Mouse (Mus musculus): ENCODE results near the gene Abca13. TPM values are rescaled to one million over a fixed set of nuclear protein-coding genes. Genes with fewer than 3 reads are reported as not detected.

Abca13 gene
- polyA plus RNA-seq, 1 experiment from 2014 or later: not detected

GRCm38 (mm10) chr11:9622888-9623287 is 431.1 kb downstream of the Abca13 start:
- no peak overlapping the region for H3K9ac ChIP-seq (replicated peaks)
- H3K4me1 ChIP-seq: no peaks in the 10 kb centered on the region
- H3K36me3 ChIP-seq: no peaks in the 10 kb centered on the region
- no peak overlapping the region for H3K4me3 ChIP-seq
- no peaks in the 10 kb centered on the region for H3K27me3 ChIP-seq
- H3K9me3 ChIP-seq: no peaks in the 10 kb centered on the region
- 87% methylated on average over 2 of the region's 2 CpGs for WGBS
- H3K27ac ChIP-seq (replicated peaks): no peak overlapping the region
- H3K4me2 ChIP-seq (replicated peaks): no peak overlapping the region
- no peak for ATAC-seq (ENCODE audit: low FRiP score, low read depth)

GRCm38 (mm10) chr11:9624753-9625152 is 433.0 kb downstream of the Abca13 start:
- Histone ChIP-seq H3K36me3 (no peaks in the 10 kb centered on the region), H3K4me1 (no peaks in the 10 kb centered on the region), H3K27me3 (no peaks in the 10 kb centered on the region), H3K4me2 (replicated peaks) (no peak overlapping the region), H3K9me3 (no peaks in the 10 kb centered on the region), H3K4me3 (no peak overlapping the region), H3K27ac (replicated peaks) (no peak overlapping the region), H3K9ac (replicated peaks) (no peak overlapping the region)
- 91% methylated on average over 1 of the region's 1 CpGs for WGBS
- ATAC-seq (ENCODE audit: low FRiP score, low read depth): no peak

GRCm38 (mm10) chr11:9625812-9626211 is 434.1 kb downstream of the Abca13 start:
- 88% methylated on average over 1 of the region's 1 CpGs for WGBS
- Histone ChIP-seq H3K4me2 (replicated peaks) (no peak overlapping the region), H3K27ac (replicated peaks) (no peak overlapping the region), H3K9ac (replicated peaks) (no peak overlapping the region), H3K4me1 (no peaks in the 10 kb centered on the region), H3K9me3 (no peaks in the 10 kb centered on the region), H3K36me3 (no peaks in the 10 kb centered on the region), H3K4me3 (no peak overlapping the region), H3K27me3 (no peaks in the 10 kb centered on the region)
- no peak for ATAC-seq (ENCODE audit: low FRiP score, low read depth)

GRCm38 (mm10) chr11:9647272-9647671 is 455.5 kb downstream of the Abca13 start:
- H3K4me3 ChIP-seq: no peak overlapping the region
- no peaks in the 10 kb centered on the region for H3K27me3 ChIP-seq
- no peak overlapping the region for H3K9ac ChIP-seq (replicated peaks)
- H3K27ac ChIP-seq (replicated peaks): no peak overlapping the region
- no peaks in the 10 kb centered on the region for H3K36me3 ChIP-seq
- no peak overlapping the region for H3K4me2 ChIP-seq (replicated peaks)
- H3K9me3 ChIP-seq: no peaks in the 10 kb centered on the region
- 87% methylated on average over 3 of the region's 3 CpGs for WGBS
- ATAC-seq (ENCODE audit: low FRiP score, low read depth): no peak
- no peaks in the 10 kb centered on the region for H3K4me1 ChIP-seq

GRCm38 (mm10) chr11:9647991-9648390 is 456.2 kb downstream of the Abca13 start:
- 65% methylated on average over 3 of the region's 3 CpGs for WGBS
- Histone ChIP-seq H3K9ac (replicated peaks) (no peak overlapping the region), H3K4me2 (replicated peaks) (no peak overlapping the region), H3K27ac (replicated peaks) (no peak overlapping the region), H3K36me3 (no peaks in the 10 kb centered on the region), H3K4me1 (no peaks in the 10 kb centered on the region), H3K27me3 (no peaks in the 10 kb centered on the region), H3K9me3 (no peaks in the 10 kb centered on the region), H3K4me3 (no peak overlapping the region)
- ATAC-seq (ENCODE audit: low FRiP score, low read depth): no peak

GRCm38 (mm10) chr11:9666648-9667255 is 475.0 kb downstream of the Abca13 start:
- 84% methylated on average over 3 of the region's 3 CpGs for WGBS
- Histone ChIP-seq H3K4me2 (replicated peaks) (no peak overlapping the region), H3K4me1 (no peaks in the 10 kb centered on the region), H3K36me3 (no peaks in the 10 kb centered on the region), H3K27ac (replicated peaks) (no peak overlapping the region), H3K9ac (replicated peaks) (no peak overlapping the region), H3K4me3 (no peak overlapping the region), H3K9me3 (no peaks in the 10 kb centered on the region), H3K27me3 (no peaks in the 10 kb centered on the region)
- ATAC-seq (ENCODE audit: low FRiP score, low read depth): no peak

- Histone ChIP-seq H3K4me3 (no peak overlapping the region), H3K9me3 (no peaks in the 10 kb centered on the region), H3K36me3 (no peaks in the 10 kb centered on the region), H3K9ac (replicated peaks) (no peak overlapping the region), H3K27me3 (no peaks in the 10 kb centered on the region), H3K4me2 (replicated peaks) (no peak overlapping the region), H3K27ac (replicated peaks) (no peak overlapping the region), H3K4me1 (no peaks in the 10 kb centered on the region)
- no peak for ATAC-seq (ENCODE audit: low FRiP score, low read depth)
- WGBS: 82% methylated on average over 1 of the region's 1 CpGs
These were observed 477.7 kb downstream of the Abca13 start for GRCm38 (mm10) chr11:9669430-9669829.

GRCm38 (mm10) chr11:9684952-9685351 is 493.2 kb downstream of the Abca13 start:
- Histone ChIP-seq H3K4me3 (no peak overlapping the region), H3K27me3 (no peaks in the 10 kb centered on the region), H3K9me3 (no peaks in the 10 kb centered on the region), H3K9ac (replicated peaks) (no peak overlapping the region), H3K27ac (replicated peaks) (no peak overlapping the region), H3K4me2 (replicated peaks) (no peak overlapping the region), H3K36me3 (no peaks in the 10 kb centered on the region), H3K4me1 (no peaks in the 10 kb centered on the region)
- ATAC-seq (ENCODE audit: low FRiP score, low read depth): no peak
- WGBS: 83% methylated on average over 2 of the region's 2 CpGs

GRCm38 (mm10) chr11:9705190-9705589 is 513.4 kb downstream of the Abca13 start:
- Histone ChIP-seq H3K4me1 (no peaks in the 10 kb centered on the region), H3K9me3 (no peaks in the 10 kb centered on the region), H3K36me3 (no peaks in the 10 kb centered on the region), H3K4me3 (no peak overlapping the region), H3K4me2 (replicated peaks) (no peak overlapping the region), H3K27ac (replicated peaks) (no peak overlapping the region), H3K27me3 (no peaks in the 10 kb centered on the region), H3K9ac (replicated peaks) (no peak overlapping the region)
- WGBS: 72% methylated on average over 3 of the region's 3 CpGs
- no peak for ATAC-seq (ENCODE audit: low FRiP score, low read depth)

GRCm38 (mm10) chr11:9727810-9728490 is 536.2 kb downstream of the Abca13 start:
- H3K9me3 ChIP-seq: no peaks in the 10 kb centered on the region
- H3K9ac ChIP-seq (replicated peaks): no peak overlapping the region
- ATAC-seq (ENCODE audit: low FRiP score, low read depth): no peak
- H3K27ac ChIP-seq (replicated peaks): no peak overlapping the region
- WGBS: 63% methylated on average over 2 of the region's 2 CpGs
- H3K27me3 ChIP-seq: no peaks in the 10 kb centered on the region
- H3K4me3 ChIP-seq: no peak overlapping the region
- H3K4me2 ChIP-seq (replicated peaks): no peak overlapping the region
- H3K4me1 ChIP-seq: no peaks in the 10 kb centered on the region
- no peaks in the 10 kb centered on the region for H3K36me3 ChIP-seq

- no peak for ATAC-seq (ENCODE audit: low FRiP score, low read depth)
- WGBS: 88% methylated on average over 1 of the region's 1 CpGs
- Histone ChIP-seq H3K4me2 (replicated peaks) (no peak overlapping the region), H3K4me3 (no peak overlapping the region), H3K4me1 (no peaks in the 10 kb centered on the region), H3K36me3 (no peaks in the 10 kb centered on the region), H3K9me3 (no peaks in the 10 kb centered on the region), H3K9ac (replicated peaks) (no peak overlapping the region), H3K27ac (replicated peaks) (no peak overlapping the region), H3K27me3 (no peaks in the 10 kb centered on the region)
These were observed 539.6 kb downstream of the Abca13 start for GRCm38 (mm10) chr11:9731300-9731699.
